Comparison of ENCODE assay signal across 10 mouse cellular contexts in the genomic region with DNA sequence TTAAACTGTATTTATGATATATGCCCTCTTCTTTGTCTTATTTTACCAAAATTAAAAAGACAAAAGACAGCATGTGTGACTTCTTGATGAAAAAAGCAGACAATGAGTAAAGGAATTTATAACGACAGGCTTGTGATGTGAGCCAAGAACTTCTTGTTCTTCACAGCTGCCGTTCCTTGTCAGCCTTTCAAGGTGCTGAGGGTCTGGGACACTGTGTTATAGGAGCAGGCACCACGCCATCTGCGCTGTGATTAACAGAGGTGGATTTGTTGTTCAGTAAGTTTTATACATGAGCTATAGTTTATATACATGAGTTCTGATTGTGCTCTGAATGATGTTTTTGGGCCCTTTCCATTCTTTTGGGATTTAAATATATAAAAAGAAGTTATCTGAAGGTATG. TPM values are rescaled to one million over a fixed set of nuclear protein-coding genes. Genes with fewer than 3 reads are reported as not detected.
DNase-seq lines count a peak whose midpoint lies in the region; ATAC-seq lines count a peak whose summit lies in the region.
"Had no signal": no experiment of that assay in that cellular context is flagged by ENCODE, and none has a peak within 500 bp of the region (broad histone marks: within the 10 kb centered on the region; RNA-seq: fewer than 3 reads in every experiment).

No protein-coding gene starts in this region.

- H3K9me3 ChIP-seq in stomach, embryonic 16.5 days (replicated peaks; ENCODE audit: control insufficient read depth, low read length) = no peaks in the 10 kb centered on the region

- ATAC-seq in stomach, embryonic 16.5 days (ENCODE audit: insufficient read depth, low FRiP score) = no peak

- no peaks in the 10 kb centered on the region for H3K27me3 ChIP-seq in stomach, embryonic 16.5 days (ENCODE audit: control insufficient read depth, insufficient read depth, low read length)

- no peak overlapping the region for H3K4me3 ChIP-seq in stomach, embryonic 16.5 days (replicated peaks; ENCODE audit: low read length)

- H3K9ac ChIP-seq in stomach, embryonic 16.5 days (ENCODE audit: low read length) = no peak overlapping the region

- H3K4me2 ChIP-seq in stomach, embryonic 16.5 days (ENCODE audit: low read depth, low read length) = no peak overlapping the region

- 72% methylated on average over 4 of the region's 4 CpGs for WGBS in stomach, embryonic 16.5 days

- no peaks in the 10 kb centered on the region for H3K4me1 ChIP-seq in stomach, embryonic 16.5 days (ENCODE audit: control insufficient read depth, insufficient read depth, low read length)

- H3K27ac ChIP-seq in stomach, embryonic 16.5 days (ENCODE audit: low read length) = peak overlapping the region; percentile 65

- H3K36me3 ChIP-seq in stomach, embryonic 16.5 days (ENCODE audit: control insufficient read depth, insufficient read depth, low read length) = no peaks in the 10 kb centered on the region

- DNase-seq in kidney, postnatal 14 days = peak; percentile 24
- no peak for DNase-seq in kidney, adult 8-10 months
- DNase-seq in gastrocnemius, adult 8-10 months (ENCODE audit: low spot score in 2 of 2) = peak; percentile 29 to 45
- DNase-seq in heart, postnatal 4 days = peak; percentile 27
- DNase-seq in cerebellum, adult 18-20 months = no peak
- no peak for DNase-seq in cerebellum, postnatal 4 days (ENCODE audit: low spot score in 2 of 2)
- DNase-seq in retina, embryonic 14.5 days (ENCODE audit: low spot score) = no peak
- DNase-seq: right cerebral cortex, postnatal 25 days; thymus, postnatal 36 days had no signal

RNA-seq across cellular contexts. Expression of gene Tes3-ps, which starts 13.7 kb away (rescaled TPM):
- total RNA-seq in gastrocnemius, adult 8-10 months (2022) = 1 to 10 TPM; 1.3 to 2.0 (median 1.7) TPM
- 1 to 10 TPM; 1.4 TPM for total RNA-seq in heart, postnatal 4 days (2021)
- 0.74 and 1.2 TPM in 2 replicates for polyA plus RNA-seq in stomach, embryonic 16.5 days (2015; fragmentation: Nextera tagmentation; extraction: Ambion mirVana)

RNA-seq across cellular contexts. Expression of gene Ecm2, which starts 25.2 kb away (rescaled TPM):
- total RNA-seq in gastrocnemius, adult 8-10 months (2022) = 1 to 10 TPM; 3.7 to 7.9 (median 5.6) TPM
- total RNA-seq in heart, postnatal 4 days (2021) = 10 to 100 TPM; 13.2 to 13.8 TPM
- 1.4 and 1.5 TPM in 2 replicates for polyA plus RNA-seq in stomach, embryonic 16.5 days (2015; fragmentation: Nextera tagmentation; extraction: Ambion mirVana)

RNA-seq across cellular contexts. Expression of gene Ippk, which starts 58.4 kb away (rescaled TPM):
- 1 to 10 TPM; 6.1 to 7.6 (median 7.0) TPM for total RNA-seq in gastrocnemius, adult 8-10 months (2022)
- 1 to 10 TPM; 9.5 to 9.9 TPM for total RNA-seq in heart, postnatal 4 days (2021)
- polyA plus RNA-seq in stomach, embryonic 16.5 days (2015; fragmentation: Nextera tagmentation; extraction: Ambion mirVana) = 20.0 and 20.8 TPM in 2 replicates

Comparison
In these comparisons a context has a peak if more than half of its experiments do, and no peak if none do; other contexts are left out.
1. DNase-seq: peak in kidney, postnatal 14 days (single experiment), gastrocnemius, adult 8-10 months (2 of 2) and heart, postnatal 4 days (single experiment); none in kidney, adult 8-10 months (0 of 2), cerebellum, adult 18-20 months (0 of 2), cerebellum, postnatal 4 days (0 of 2) and retina, embryonic 14.5 days (single experiment).